16 mouse cellular contexts compared by ENCODE assay signal in genomic region chr2:125276692-125277091, GRCm38 (mm10).
"Had no signal": no experiment of that assay in that cellular context is flagged by ENCODE, and none has a peak within 500 bp of the region (broad histone marks: within the 10 kb centered on the region; RNA-seq: fewer than 3 reads in every experiment).

No protein-coding gene starts in this region.

- H3K27me3 ChIP-seq: neural tube, embryonic 13.5 days; neural tube, embryonic 15.5 days; stomach, embryonic 15.5 days had no signal

- H3K4me2 ChIP-seq: neural tube, embryonic 13.5 days; neural tube, embryonic 15.5 days; stomach, embryonic 15.5 days had no signal

- H3K4me3 ChIP-seq: neural tube, embryonic 13.5 days; neural tube, embryonic 15.5 days; stomach, embryonic 15.5 days had no signal

- H3K27ac ChIP-seq: neural tube, embryonic 13.5 days; neural tube, embryonic 15.5 days; stomach, embryonic 15.5 days; stomach, postnatal 0 days had no signal

- H3K4me1 ChIP-seq: neural tube, embryonic 13.5 days; neural tube, embryonic 15.5 days had no signal

- H3K36me3 ChIP-seq: neural tube, embryonic 13.5 days; neural tube, embryonic 15.5 days; stomach, embryonic 15.5 days had no signal

- H3K9ac ChIP-seq: neural tube, embryonic 13.5 days; neural tube, embryonic 15.5 days; stomach, embryonic 15.5 days had no signal

- DNase-seq: retina, postnatal 1 day; right cerebral cortex, adult 18-20 months; right cerebral cortex, postnatal 14 days; right cerebral cortex, postnatal 25 days; right cerebral cortex, postnatal 4 days; spleen, adult 18-20 months; thymus, adult 18-20 months; thymus, adult 2 months; thymus, postnatal 14 days; thymus, postnatal 25 days; thymus, postnatal 36 days; thymus, postnatal 4 days had no signal

- H3K9me3 ChIP-seq: neural tube, embryonic 13.5 days; neural tube, embryonic 15.5 days; stomach, embryonic 15.5 days had no signal
